Mouse (Mus musculus): ENCODE measurements around the gene M1ap. TPM values are rescaled to one million over a fixed set of nuclear protein-coding genes. Genes with fewer than 3 reads are reported as not detected.

The M1ap gene
- not detected for total RNA-seq (2023)

DNA sequence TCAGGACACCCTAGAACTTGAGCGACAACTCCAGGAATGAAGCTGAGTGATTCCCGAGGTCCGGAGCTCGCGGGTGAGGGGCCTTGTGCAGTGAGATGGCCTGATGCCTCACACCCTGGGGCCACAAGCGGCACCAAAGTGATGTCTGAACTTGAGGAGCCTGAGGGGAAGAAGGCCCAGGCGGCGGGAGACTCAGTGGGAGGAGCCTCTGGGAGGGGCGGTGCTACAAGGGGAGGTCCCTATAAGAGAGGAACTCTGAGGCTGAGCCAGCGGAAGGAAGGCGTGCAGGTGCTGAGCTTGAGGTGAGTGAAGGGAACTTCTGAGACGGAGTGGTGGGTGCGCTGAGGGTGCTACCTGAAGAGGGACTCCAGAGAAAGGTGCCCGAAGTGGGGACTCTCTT is at the start of gene M1ap:
Gene M1ap, plus strand, starts transcription at position 252 of the 400 bp plus-strand sequence.

GRCm38 (mm10) chr6:82939167-82939912 is 7.4 kb upstream of the M1ap start, which contains the start of gene Sema4f:
TSS of gene Sema4f (minus strand) at chr6:82939769.

DNA sequence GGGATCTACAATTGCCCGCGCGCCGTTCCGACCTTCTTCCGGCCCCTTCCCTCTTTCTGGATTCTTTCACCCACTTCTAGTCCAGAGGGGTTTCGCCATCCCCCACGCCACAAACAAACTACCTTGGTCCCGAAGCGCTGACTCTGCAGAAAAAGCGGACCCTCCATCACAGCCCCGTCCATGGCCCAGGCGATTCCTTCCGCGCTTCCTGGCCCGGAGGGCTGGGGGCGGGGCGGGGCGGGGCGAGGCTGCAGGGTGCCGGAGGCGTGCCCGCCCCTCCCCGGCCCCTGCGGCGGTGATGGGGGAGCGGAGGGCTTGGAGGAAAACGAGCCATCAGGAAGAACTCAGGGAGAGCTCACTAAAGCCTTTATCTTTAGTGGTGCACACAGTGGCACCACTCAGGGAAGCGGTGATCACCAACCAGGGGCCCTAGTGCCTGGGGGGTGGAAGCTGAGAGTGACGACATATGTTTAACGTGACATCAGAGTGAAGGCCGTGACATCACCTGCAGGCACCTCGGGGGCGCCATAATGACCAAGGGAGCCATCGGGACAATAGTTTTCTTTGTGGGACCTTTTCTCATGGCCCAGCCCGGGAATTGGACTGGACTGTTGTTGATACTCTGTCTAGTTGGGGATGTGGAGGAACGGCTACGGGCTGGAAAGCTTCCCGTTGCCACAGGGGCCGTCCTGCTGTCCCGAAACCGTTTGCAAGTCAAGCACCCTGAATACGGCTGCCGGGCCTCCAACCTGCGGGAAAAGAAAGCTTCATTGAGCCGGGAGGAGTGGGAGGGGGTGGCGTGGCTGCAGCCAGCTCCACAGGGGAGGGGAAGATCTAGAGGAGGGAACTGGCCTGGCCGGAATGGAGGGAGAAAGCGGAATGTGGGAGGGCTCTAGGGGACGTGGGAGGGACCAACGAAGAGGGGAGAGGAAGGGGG is 86.8 kb downstream of the M1ap start, which contains the start of the genes Dok1 and Loxl3:
Gene Dok1, minus strand, starts transcription at position 223 of the 937 bp plus-strand sequence.
Gene Loxl3, plus strand, starts transcription at position 925 of the 937 bp plus-strand sequence.

DNA sequence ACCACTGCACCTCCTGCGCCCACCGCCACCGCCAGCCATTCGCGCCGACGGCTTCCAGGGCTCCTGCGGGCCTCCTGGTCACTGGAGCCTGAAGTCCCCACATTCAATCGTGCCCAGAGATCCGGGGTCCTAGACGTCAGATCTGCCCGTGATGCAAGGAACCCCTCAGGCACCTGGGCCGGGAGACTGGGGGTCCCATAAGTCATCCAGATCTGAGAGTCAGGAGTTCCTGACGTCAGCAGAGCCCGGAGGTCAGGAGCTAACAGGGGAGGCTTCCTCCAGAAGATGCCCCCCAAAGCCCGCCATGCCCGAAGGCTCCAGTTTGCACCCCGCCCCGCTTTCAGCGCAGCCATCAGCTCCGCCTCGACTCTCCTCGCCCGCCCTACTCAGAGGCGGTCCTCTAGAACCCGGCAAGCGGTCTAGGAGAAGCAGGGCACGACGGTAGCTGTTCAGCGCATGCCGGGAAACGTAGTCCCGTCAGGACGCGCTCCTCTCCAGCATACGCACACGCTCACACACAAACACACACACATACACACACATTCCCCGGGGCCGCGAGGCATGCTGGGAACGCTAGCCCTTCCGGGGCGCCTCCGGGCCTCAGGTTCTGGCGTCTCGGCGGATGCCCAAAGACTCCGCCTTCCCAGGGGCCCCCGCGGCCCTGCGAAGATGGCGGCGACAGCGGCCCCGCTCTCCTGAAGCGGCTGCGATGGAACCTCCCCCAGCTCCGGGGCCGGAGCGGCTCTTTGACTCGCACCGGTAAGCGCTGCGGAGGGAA is 107.6 kb downstream of the M1ap start, which contains the start of gene Aup1:
Gene Aup1, plus strand, starts transcription at position 448 of the 778 bp plus-strand sequence.

DNA sequence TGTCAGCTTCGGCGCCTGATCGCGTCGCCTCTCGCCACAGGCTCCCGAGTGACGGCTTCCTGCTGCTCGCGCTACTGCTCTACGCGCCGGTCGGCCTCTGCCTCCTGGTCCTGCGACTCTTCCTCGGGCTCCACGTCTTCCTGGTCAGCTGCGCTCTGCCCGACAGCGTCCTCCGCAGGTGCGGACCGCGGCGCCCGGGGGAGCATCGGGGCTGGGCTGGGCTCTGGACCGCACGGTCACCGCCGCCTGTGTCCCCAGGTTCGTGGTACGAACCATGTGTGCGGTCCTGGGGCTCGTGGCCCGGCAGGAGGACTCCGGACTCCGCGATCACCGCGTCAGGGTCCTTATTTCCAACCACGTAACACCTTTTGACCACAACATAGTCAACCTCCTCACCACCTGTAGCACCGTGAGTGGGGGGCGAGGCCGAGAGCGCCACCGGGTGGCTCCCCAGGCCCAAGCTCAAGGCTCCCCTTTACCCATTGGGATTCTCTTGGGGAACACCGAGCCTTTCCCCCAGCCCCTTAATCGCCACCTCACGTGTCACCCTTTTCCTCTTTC is 108.2 kb downstream of the M1ap start, which contains the start of gene Htra2:
Gene Htra2, minus strand, starts transcription at position 403 of the 561 bp plus-strand sequence.

GRCm38 (mm10) chr6:83057790-83058189 is 111.1 kb downstream of the M1ap start, which contains the start of gene Dqx1:
TSS of gene Dqx1 (plus strand) at chr6:83057844.

GRCm38 (mm10) chr6:83070247-83070310 is 123.4 kb downstream of the M1ap start, which contains the start of gene Tlx2:
TSS of gene Tlx2 (minus strand) at chr6:83070293.

DNA sequence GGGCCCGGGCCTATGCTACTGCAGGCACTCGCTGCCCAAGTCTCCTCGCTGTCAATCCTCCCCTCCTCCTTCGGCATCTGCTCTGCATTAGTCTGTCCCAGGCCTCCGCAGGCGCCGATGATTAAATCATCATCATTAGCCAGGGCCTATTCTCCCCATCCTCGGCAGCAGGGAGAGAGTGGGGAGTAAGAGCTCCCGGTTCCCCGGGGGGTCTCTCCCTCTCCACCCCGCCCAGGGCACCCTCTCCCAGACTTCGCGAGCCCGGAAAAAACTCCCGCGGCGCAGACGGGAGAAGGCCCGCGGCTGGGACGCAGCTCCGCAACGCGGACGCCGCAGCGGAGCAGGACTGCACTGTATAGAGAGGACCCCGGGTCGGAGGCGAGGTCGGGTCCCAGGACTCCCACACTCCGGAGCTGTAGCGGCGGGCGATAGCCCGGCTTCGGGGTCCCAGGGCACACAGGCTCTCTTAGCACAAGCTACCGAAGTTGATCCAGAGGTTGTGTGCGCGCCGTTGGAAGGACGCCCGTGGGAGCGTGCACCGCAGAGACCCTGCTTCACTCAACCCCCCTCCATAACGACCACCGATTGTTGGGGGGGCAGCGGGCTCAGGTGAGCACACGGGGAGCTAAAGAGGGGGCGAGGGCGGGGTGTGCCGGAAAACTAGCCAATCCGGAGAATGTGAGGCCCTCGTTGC is 131.1 kb downstream of the M1ap start, which contains the start of gene Pcgf1:
Gene Pcgf1, plus strand, starts transcription at position 240 of the 694 bp plus-strand sequence.

Other genes with a start within 250 kb of the M1ap start
- 65.7 TPM for gene Pole4, start 241.5 kb upstream of the M1ap start, total RNA-seq (2023)
- gene Hk2, start 172.4 kb upstream of the M1ap start, total RNA-seq (2023) = 1.1 TPM
- gene Sema4f, start 7.1 kb upstream of the M1ap start, total RNA-seq (2023) = 21.0 TPM
- 15.5 TPM for gene Dok1, start 86.6 kb downstream of the M1ap start, total RNA-seq (2023)
- 1.2 TPM for gene Loxl3, start 87.3 kb downstream of the M1ap start, total RNA-seq (2023)
- 383 TPM for gene Aup1, start 107.6 kb downstream of the M1ap start, total RNA-seq (2023)
- gene Htra2, start 108.4 kb downstream of the M1ap start, total RNA-seq (2023) = 34.5 TPM
- gene Dqx1, start 110.9 kb downstream of the M1ap start, total RNA-seq (2023) = 15.3 TPM
- gene Tlx2, start 123.4 kb downstream of the M1ap start, total RNA-seq (2023) = not detected
- gene Pcgf1, start 131.0 kb downstream of the M1ap start, total RNA-seq (2023) = 28.6 TPM
- not detected for gene Lbx2, start 139.5 kb downstream of the M1ap start, total RNA-seq (2023)
- 12.8 TPM for gene Ccdc142, start 154.7 kb downstream of the M1ap start, total RNA-seq (2023)
- gene Gm42688, start 154.7 kb downstream of the M1ap start, total RNA-seq (2023) = 8.3 TPM
- 28.2 TPM for gene Mrpl53, start 162.1 kb downstream of the M1ap start, total RNA-seq (2023)
- gene Mogs, start 168.6 kb downstream of the M1ap start, total RNA-seq (2023) = 34.1 TPM
- 41.6 TPM for gene Wbp1, start 174.7 kb downstream of the M1ap start, total RNA-seq (2023)
- gene Ino80b, start 178.5 kb downstream of the M1ap start, total RNA-seq (2023) = 28.5 TPM
- not detected for gene Rtkn, start 188.6 kb downstream of the M1ap start, total RNA-seq (2023)
- 0.53 TPM for gene Wdr54, start 209.5 kb downstream of the M1ap start, total RNA-seq (2023)
- not detected for gene 1700003E16Rik, start 209.5 kb downstream of the M1ap start, total RNA-seq (2023)
- 127 TPM for gene Dctn1, start 219.0 kb downstream of the M1ap start, total RNA-seq (2023)

Measured in CD4-positive naive resting alpha-beta T cell, adult 57 days (primary cell).